Mouse (Mus musculus): ENCODE measurements around the gene Vmp1. TPM values are rescaled to one million over a fixed set of nuclear protein-coding genes. Genes with fewer than 3 reads are reported as not detected.

The Vmp1 gene
- polyA plus RNA-seq, 1 experiment from 2014 or later, result 109 TPM

DNA sequence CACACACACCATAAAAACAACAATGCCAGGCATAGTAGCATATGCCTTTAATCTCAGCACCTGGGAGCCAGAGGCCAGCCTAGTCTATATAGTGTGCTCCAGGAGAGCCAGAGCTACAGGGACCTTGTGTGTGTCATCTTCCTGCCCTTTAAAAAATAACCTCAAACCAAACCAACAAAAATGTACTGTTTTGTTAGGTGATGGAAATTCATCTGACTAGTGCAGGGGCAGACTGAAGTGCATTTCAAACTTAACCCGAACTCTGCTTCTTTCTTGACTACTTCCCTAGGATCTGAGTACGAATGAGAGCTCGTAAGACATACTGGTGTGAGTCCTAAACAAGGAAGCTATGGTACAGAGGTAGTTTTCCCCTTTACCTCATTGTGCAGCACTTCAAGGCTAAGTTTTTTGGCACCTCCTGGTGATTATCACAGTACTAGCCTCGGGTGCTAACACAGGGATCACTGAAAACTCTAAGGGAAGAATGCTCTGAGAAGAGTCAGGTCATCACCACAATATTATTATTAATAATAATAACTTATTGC is 92.3 kb downstream of the Vmp1 start:
- Histone ChIP-seq H3K36me3 (no peaks in the 10 kb centered on the region), H3K4me1 (replicated peaks) (peaks cover 32% of the 10 kb centered on the region)

DNA sequence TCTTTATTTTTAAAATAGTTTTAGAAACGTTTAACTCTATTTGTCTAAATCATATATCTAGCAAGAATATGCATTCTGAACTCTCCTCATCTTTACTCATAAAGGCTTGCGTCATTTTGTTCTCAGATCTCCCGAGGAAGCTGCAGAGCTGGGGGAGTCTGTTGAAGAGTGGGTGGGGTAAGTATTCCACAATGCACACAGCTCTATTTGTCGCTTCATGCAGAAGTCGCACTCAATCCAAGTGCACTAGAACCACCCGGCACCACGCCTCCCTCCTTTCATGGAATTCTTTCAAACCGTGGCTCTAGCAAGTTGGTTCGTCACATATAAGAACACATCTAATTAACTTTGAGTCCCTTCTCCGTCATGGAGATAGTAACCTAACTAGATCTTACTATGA is 93.1 kb downstream of the Vmp1 start:
- Histone ChIP-seq H3K4me1 (replicated peaks) (peaks cover 32% of the 10 kb centered on the region), H3K9me3 (replicated peaks) (no peaks in the 10 kb centered on the region), H3K4me3 (no peak overlapping the region), H3K9ac (no peak overlapping the region), H3K36me3 (no peaks in the 10 kb centered on the region), H3K27ac (ENCODE audit: poor library complexity, severe bottlenecking) (no peak overlapping the region), H3K27me3 (replicated peaks) (no peaks in the 10 kb centered on the region), H3K4me2 (no peak overlapping the region)
- WGBS, result 88% methylated on average over 10 of the region's 10 CpGs
- no peak for ATAC-seq (ENCODE audit: insufficient number of reproducible peaks, low FRiP score)

More for the DNA sequence above, 92.3 kb downstream of the Vmp1 start:
- Histone ChIP-seq H3K9ac (no peak overlapping the region), H3K9me3 (replicated peaks) (no peaks in the 10 kb centered on the region), H3K27me3 (replicated peaks) (no peaks in the 10 kb centered on the region), H3K27ac (ENCODE audit: poor library complexity, severe bottlenecking) (no peak overlapping the region), H3K4me3 (no peak overlapping the region), H3K4me2 (no peak overlapping the region)
- 72% methylated on average over 4 of the region's 4 CpGs for WGBS
- no peak for ATAC-seq (ENCODE audit: insufficient number of reproducible peaks, low FRiP score)

DNA sequence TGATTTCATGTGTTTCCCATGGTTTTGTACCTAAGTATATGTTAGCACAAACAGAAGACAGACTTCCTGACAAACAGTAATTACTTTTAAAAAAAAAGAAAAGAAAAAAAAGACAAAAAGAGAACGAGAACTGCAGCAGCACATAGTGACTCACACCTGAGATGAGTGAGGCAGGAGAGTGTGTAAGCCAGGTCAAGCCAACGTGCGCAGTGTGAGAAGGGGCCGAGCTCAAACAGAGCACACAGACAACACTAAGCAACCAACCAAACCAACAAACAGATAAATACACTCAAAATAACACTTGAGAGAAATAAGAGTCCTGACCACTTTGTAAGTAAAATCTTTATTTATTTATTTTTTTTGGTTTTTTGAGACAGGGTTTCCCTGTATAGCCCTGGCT is 93.6 kb downstream of the Vmp1 start:
- no peak overlapping the region for H3K4me3 ChIP-seq
- no peak overlapping the region for H3K27ac ChIP-seq (ENCODE audit: poor library complexity, severe bottlenecking)
- no peak for ATAC-seq (ENCODE audit: insufficient number of reproducible peaks, low FRiP score)
- H3K9me3 ChIP-seq (replicated peaks), result no peaks in the 10 kb centered on the region
- 87% methylated on average over 4 of the region's 4 CpGs for WGBS
- no peaks in the 10 kb centered on the region for H3K27me3 ChIP-seq (replicated peaks)
- peaks cover 37% of the 10 kb centered on the region for H3K4me1 ChIP-seq (replicated peaks)
- H3K9ac ChIP-seq, result no peak overlapping the region
- H3K36me3 ChIP-seq, result no peaks in the 10 kb centered on the region
- H3K4me2 ChIP-seq, result no peak overlapping the region

DNA sequence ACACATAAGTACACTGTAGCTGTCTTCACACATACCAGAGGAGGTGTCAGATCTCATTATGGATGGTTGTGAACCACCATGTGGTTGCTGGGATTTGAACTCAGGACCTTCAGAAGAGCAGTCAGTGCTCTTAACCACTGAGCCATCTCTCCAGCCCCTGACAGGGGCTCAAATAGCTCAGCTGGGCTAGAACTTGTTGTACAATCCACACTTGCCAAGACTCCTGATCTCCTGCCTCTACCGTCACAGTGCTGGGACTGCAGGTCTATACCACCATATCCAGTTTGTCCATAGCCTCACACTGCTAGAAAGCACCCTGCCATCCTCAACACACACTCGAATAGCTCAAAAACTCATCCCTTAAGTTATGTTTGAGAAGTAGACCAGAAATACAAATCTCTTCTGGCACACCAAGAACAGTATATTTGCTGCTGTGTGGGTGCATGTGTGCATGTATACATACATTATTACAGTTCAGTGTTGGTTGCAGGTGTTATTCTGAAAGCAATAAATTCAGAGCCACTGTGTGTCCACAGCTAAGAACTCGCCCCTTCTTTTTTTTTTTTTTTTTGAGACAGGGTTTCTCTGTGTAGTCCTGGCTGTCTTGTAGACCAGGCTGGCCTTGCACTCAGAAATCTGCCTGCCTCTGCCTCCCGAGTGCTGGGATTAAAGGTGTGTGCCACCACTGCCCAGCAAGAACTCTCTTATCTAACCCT is 94.9 kb downstream of the Vmp1 start:
- peaks cover 36% of the 10 kb centered on the region for H3K4me1 ChIP-seq (replicated peaks)
- H3K4me2 ChIP-seq, result no peak overlapping the region
- H3K9ac ChIP-seq, result no peak overlapping the region
- 86% methylated on average over 4 of the region's 4 CpGs for WGBS
- no peak for ATAC-seq (ENCODE audit: insufficient number of reproducible peaks, low FRiP score)
- no peak overlapping the region for H3K4me3 ChIP-seq
- no peaks in the 10 kb centered on the region for H3K27me3 ChIP-seq (replicated peaks)
- no peaks in the 10 kb centered on the region for H3K9me3 ChIP-seq (replicated peaks)
- no peak overlapping the region for H3K27ac ChIP-seq (ENCODE audit: poor library complexity, severe bottlenecking)
- H3K36me3 ChIP-seq, result no peaks in the 10 kb centered on the region

DNA sequence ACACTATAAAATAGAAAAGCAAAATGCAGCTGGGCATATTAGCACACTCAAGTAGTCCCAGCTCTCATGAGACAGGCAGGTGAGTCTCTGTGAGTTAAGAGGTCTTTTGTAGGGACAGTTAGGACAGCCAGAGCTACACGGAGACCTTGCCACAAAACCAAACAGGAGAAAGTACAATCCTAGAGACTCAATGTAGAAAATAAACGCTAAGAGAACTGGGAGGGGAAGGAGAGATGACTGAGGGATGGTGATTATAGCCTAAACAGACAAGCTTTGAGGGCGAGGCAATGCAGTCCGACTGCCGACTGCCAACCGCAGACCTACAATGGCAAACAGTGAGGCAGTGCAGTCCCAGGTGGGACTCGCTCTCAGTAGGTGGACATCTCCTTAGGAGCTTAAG is 95.8 kb downstream of the Vmp1 start:
- H3K9ac ChIP-seq, result peak overlapping the region; percentile 40; the same call in 1 of the 2 replicates
- H3K4me1 ChIP-seq (replicated peaks), result peaks cover 31% of the 10 kb centered on the region
- H3K9me3 ChIP-seq (replicated peaks), result no peaks in the 10 kb centered on the region
- no peaks in the 10 kb centered on the region for H3K27me3 ChIP-seq (replicated peaks)
- H3K27ac ChIP-seq (ENCODE audit: poor library complexity, severe bottlenecking), result peak overlapping the region; percentile 98
- WGBS, result 29% methylated on average over 7 of the region's 7 CpGs
- peak overlapping the region; percentile 73 for H3K4me2 ChIP-seq
- H3K4me3 ChIP-seq, result no peak overlapping the region
- no peaks in the 10 kb centered on the region for H3K36me3 ChIP-seq
- ATAC-seq (ENCODE audit: insufficient number of reproducible peaks, low FRiP score), result no peak

DNA sequence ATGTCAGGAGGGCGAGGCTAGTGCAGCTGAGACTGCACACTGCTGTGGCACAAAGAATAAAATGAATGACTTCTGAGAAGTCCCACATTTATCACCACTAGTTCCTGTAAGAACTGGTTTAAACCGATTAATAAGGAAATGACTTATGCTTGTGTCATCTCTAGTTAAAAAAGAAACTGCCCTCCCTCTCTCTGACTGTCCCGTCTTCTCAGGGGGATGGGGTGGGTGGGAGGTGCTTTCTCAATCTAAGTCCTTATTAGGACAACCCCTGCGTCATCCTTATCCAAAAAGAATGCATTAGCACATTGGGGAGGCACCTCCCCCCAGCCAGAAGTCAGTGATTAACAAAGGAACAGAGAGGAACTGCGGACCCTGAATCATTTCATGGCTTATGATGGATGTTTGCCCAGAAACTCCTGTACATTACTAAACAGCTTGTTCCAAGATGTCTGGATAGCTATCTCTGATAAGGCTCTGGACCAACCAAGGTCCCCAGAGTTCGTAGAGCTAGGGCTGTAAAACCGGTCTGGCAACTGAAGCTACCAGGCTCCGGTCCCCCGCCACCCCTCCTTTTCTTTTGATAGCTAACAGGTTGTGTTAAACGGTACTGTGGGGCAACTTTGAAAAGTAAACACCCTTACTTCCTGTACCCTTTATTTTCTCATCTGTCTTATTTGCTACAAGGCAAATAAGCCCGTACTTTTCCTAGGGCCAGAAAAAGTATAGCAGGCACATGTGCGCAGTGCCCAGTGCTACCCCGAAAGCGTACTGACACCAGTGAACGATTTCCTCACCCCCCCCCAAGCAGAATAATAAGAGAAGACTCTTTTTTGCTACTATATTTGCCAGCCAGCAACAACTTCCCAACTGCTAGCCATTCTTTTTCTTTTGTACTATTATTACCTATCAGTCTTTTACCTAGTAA is 96.5 kb downstream of the Vmp1 start:
- H3K9ac ChIP-seq, result peak overlapping the region; percentile 91
- peaks cover 27% of the 10 kb centered on the region for H3K4me1 ChIP-seq (replicated peaks)
- H3K27me3 ChIP-seq (replicated peaks), result no peaks in the 10 kb centered on the region
- peak overlapping the region; percentile 73 for H3K4me2 ChIP-seq
- no peaks in the 10 kb centered on the region for H3K36me3 ChIP-seq
- peak overlapping the region; percentile 67 for H3K4me3 ChIP-seq
- H3K27ac ChIP-seq (ENCODE audit: poor library complexity, severe bottlenecking), result peak overlapping the region; percentile 98
- H3K9me3 ChIP-seq (replicated peaks), result no peaks in the 10 kb centered on the region
- ATAC-seq (ENCODE audit: insufficient number of reproducible peaks, low FRiP score), result peak; percentile 87
- WGBS, result 2% methylated on average over 15 of the region's 15 CpGs

DNA sequence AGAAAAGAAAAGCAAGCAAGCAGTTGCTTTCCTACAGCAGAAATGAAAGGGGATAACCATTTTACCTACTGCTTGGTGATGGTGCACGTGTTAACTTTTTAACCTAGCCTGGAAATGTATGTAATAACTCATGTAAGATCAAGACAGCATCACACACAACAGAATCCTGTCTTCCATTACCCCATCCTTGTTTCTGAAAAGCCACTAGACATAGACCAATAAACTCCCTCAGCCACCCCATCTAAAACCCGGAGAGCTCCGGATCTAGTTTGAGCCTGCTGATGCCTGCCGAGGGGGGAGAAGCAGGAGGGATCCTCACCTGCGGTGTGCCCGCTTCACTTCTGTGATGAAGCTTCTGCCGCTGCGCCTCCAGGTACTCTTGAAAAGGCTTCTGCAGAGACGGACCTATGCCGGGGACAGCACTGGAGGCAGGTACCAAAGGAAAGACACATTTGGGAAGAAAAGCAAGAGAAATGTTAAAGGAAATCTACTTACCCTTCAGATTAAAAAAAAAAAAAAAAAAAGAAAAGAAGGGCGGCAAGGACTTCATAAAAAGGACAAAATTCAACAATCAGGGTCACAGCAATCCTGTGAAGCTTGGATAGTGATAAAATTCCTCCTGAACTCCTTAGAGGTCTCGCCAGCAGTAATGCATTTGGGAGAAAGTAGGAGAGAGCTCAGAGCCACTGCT is 97.3 kb downstream of the Vmp1 start:
- Histone ChIP-seq H3K4me3 (peak overlapping the region; percentile 67), H3K9ac (peak overlapping the region; percentile 91), H3K4me2 (peak overlapping the region; percentile 73), H3K36me3 (no peaks in the 10 kb centered on the region), H3K27me3 (replicated peaks) (no peaks in the 10 kb centered on the region), H3K27ac (ENCODE audit: poor library complexity, severe bottlenecking) (peak overlapping the region; percentile 98), H3K4me1 (replicated peaks) (peaks cover 31% of the 10 kb centered on the region), H3K9me3 (replicated peaks) (no peaks in the 10 kb centered on the region)
- no peak for ATAC-seq (ENCODE audit: insufficient number of reproducible peaks, low FRiP score)
- WGBS, result 8% methylated on average over 12 of the region's 12 CpGs

DNA sequence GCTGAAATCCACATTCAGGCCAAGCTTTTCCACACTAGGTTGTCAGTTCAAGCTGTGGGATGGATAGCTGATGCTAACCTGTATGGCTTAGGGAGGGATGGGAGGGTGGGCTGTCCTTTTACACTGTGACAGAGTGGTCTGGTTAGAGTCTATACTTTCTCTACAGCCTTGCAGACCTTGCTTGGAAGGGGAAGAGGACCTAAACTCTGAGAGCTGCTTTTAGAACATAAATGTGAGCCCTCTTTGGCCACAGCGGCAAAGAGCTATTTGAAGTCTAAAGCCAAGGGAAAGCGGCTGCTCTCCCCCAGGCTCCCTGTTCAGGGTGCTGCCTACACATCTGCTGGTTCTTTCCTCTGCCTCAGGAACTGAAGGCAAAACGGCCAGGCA is 98.0 kb downstream of the Vmp1 start:
- Histone ChIP-seq H3K4me1 (replicated peaks) (peaks cover 36% of the 10 kb centered on the region), H3K36me3 (no peaks in the 10 kb centered on the region), H3K4me2 (peak overlapping the region; percentile 81), H3K9me3 (replicated peaks) (no peaks in the 10 kb centered on the region), H3K27ac (ENCODE audit: poor library complexity, severe bottlenecking) (peak overlapping the region; percentile 95), H3K4me3 (peak overlapping the region; percentile 67), H3K9ac (peak overlapping the region; percentile 95), H3K27me3 (replicated peaks) (no peaks in the 10 kb centered on the region)
- ATAC-seq (ENCODE audit: insufficient number of reproducible peaks, low FRiP score), result no peak
- WGBS, result 20% methylated on average over 3 of the region's 3 CpGs

DNA sequence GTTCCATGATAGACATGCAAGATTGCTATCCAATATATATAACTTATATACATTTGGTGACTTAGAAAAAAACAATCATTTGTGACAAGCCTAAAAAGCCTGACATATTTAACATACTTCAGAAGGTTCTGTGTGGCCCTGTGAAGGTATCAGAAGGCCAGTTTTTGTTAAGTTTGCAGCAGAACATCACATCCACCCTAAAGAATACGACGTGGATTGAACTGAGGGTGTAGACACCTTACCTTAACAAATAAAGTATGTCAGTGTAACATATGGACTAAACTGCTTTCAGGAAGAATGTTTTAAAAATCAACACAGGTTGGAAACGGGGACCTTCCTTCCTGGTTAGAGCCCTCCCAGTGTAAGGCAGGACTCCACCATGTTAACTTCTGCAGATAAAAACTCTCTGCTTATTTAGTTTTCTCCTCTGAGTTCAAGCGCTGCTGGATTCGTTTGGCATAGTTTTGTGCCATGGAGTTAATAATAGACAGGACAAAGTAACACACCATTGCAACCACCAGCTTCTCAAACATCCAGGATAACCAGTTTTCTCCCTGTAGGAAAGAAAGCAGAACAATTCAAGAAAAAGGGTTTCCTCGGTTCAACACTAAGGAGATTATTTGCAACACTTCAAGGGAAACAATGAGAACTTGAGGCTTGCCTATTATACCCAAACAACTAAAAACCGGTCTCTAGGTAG is 98.6 kb downstream of the Vmp1 start:
- no peak for ATAC-seq (ENCODE audit: insufficient number of reproducible peaks, low FRiP score)
- Histone ChIP-seq H3K9me3 (replicated peaks) (no peaks in the 10 kb centered on the region), H3K4me2 (peak overlapping the region; percentile 81), H3K36me3 (no peaks in the 10 kb centered on the region), H3K4me3 (peak overlapping the region; percentile 67), H3K4me1 (replicated peaks) (peaks cover 37% of the 10 kb centered on the region), H3K27ac (ENCODE audit: poor library complexity, severe bottlenecking) (peak overlapping the region; percentile 95), H3K9ac (peak overlapping the region; percentile 95), H3K27me3 (replicated peaks) (no peaks in the 10 kb centered on the region)
- 50% methylated on average over 7 of the region's 7 CpGs for WGBS

DNA sequence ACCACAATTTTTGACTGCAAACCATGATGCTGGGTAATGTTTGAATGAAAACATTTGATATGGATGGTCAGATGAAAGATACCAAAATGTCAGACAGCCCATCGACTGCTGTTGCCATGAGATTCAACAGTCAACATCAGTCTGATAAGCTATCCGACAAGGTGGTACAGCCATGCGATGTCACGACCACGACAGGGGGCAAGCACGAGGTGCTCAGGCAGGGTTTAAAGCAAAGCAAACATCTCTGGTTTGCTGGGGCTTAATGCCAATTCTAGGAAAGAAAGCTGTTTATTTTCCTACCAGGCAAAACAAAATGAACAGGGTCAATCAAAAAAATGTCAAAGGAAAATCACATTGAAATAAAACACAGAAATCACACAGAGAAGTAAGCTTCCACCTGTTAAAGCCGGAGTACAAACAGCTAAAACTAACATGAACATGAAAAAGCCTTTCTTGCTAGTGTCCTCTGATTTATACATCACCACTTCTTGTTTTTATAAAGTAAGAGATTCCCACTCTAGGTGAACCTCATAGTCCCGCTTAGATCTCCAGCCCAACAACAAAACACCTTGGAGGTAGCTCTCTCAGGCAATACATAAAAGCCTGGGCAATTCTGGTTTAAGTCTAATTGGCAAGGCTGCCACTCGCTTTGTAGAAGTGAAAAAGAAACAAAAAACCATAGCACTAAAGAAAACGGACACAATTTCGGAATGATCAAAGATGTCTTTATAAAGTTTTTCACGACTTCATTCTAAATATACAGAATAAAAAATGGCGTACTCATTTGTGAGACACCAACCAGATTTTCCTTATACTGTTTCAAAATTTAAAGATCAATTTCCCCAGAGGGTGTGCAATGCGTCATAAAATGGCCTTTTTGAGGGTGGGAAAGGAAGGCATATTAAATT is 99.4 kb downstream of the Vmp1 start:
- WGBS, result 67% methylated on average over 14 of the region's 14 CpGs
- H3K36me3 ChIP-seq, result no peaks in the 10 kb centered on the region
- peaks cover 44% of the 10 kb centered on the region for H3K4me1 ChIP-seq (replicated peaks)
- no peaks in the 10 kb centered on the region for H3K27me3 ChIP-seq (replicated peaks)
- H3K9me3 ChIP-seq (replicated peaks), result no peaks in the 10 kb centered on the region
- peak overlapping the region; percentile 58 for H3K4me2 ChIP-seq
- peak overlapping the region; percentile 40; the same call in 1 of the 2 replicates for H3K9ac ChIP-seq
- H3K4me3 ChIP-seq, result peak overlapping the region; percentile 67
- peak overlapping the region; percentile 95 for H3K27ac ChIP-seq (ENCODE audit: poor library complexity, severe bottlenecking)
- ATAC-seq (ENCODE audit: insufficient number of reproducible peaks, low FRiP score), result no peak
